Mouse (Mus musculus) cerebellum, adult 8-10 months (tissue): ENCODE data around the gene Lta.
A peak's percentile ranks its signal among the peaks of the same experiment; 100 is the strongest.

Source experiments
- DNase-seq: peaks from one replicate; pipeline ENCODE4 v3.0.0; 2022

Gene Lta

DNA sequence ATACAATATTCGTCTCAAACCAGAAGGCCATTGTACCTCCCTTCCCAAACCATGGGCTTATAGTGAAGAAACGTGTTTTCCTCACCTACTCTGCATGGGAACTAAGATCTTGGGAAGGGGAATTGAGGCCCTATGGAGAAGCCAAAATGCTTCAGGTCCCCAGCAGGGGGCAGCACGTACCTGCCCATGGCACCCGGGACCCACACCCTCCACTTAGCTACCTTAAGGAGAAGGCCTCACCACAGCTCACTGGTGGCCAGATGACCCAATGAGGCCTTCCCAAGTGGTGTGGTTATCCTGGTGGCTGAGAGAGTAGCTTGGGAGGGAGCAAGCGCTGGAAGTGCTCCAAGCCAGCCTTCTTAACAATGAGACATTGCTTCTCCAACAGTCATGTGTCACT is 26.6 kb downstream of the Lta start:
- DNase-seq = peak; percentile 28

DNA sequence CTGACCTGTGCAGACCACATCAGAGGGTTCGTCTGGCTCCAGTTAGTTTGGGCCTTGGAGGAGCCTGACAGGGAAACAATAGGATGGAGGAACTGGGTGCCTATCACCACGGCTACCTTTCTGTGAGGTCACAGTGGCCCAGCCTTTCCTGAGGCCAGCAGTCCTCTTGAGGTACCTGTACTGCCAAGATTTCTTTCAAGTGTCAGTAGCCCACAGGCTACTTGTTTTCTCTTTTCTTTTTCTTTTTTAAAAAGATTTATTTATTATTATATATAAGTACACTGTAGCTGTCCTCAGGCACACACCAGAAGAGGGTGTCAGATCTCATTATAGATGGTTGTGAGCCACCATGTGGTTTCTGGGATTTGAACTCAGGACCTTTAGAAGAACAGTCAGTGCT is 29.2 kb downstream of the Lta start, which contains the start of gene Aif1:
Gene Aif1 (minus strand): TSS at position 101 of the 400 bp plus-strand sequence.
- DNase-seq = no peak

DNA sequence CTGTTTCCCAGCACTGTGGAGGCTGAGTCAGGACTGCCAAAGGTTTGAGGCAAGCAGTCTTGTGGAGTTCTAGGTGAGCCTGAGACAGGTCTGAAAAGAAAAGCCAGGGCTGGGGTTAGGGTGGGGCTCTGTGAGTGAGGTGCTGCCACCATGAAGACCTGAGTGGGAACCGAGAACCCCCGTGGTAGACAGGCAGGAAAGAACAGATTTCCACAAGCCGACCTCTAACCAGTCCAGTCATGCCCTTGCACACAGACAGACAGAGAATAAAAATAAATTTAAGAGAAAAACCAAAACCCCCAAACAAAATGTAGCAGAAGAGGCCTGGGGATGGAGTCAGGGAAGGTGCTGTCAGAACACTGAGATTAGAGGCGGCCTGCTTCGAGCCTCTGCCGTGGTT is 29.8 kb downstream of the Lta start:
- no peak for DNase-seq

DNA sequence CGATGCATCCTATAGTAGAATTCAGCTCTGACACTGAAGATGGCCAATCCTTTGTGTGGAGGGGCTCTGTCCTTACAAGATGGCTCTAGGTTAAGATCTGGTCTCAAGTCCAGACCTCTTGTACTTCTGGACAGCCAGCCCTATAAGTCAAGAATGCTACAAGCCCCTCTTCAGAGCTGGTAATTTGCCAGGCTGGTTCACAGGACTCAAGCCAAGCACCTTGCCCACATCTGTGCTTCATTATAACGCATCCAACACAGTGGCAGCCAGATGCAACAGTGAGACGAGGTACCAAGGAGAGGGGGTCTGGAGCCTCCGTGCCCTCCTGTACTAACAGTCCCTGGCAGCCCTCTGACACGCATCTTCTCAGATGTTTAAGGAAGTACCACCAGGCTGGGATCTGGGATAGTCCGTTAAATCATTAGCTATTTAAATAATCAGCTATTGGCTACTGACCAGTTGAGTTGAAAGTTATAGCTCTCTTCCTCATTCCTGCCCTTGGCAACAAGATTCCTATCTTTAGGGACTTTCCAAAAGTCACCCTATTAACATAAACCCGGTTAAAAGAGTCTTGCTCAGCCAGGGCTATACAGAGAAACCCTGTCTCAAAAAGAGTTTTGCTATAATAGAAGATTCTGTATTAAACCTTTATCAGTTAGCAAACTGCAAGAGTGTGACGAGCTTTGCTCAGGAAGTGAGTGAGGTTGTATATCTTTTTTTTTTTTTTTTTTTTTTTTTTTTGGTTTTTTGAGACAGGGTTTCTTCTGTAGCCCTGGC is 30.8 kb downstream of the Lta start:
- no peak for DNase-seq

DNA sequence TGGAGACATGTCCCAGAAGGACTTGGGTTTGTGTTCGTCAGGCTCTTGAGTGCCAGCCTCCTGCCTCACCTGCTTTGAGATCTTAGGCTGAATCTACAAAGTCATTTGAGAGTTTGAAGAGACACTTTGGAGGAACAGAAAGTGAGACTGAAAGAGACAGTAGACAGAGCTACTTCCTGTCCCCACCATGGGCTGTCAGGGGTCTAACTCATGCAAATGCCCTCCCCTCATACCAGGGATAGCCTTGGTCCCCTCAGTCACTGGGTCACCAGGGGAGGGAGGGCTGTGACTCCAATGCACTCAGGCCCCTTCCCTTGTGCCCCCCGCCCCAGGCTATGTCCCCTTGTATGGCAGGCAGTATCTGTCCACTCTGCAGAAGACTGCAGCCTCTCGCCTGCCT is 31.8 kb downstream of the Lta start:
- no peak for DNase-seq

DNA sequence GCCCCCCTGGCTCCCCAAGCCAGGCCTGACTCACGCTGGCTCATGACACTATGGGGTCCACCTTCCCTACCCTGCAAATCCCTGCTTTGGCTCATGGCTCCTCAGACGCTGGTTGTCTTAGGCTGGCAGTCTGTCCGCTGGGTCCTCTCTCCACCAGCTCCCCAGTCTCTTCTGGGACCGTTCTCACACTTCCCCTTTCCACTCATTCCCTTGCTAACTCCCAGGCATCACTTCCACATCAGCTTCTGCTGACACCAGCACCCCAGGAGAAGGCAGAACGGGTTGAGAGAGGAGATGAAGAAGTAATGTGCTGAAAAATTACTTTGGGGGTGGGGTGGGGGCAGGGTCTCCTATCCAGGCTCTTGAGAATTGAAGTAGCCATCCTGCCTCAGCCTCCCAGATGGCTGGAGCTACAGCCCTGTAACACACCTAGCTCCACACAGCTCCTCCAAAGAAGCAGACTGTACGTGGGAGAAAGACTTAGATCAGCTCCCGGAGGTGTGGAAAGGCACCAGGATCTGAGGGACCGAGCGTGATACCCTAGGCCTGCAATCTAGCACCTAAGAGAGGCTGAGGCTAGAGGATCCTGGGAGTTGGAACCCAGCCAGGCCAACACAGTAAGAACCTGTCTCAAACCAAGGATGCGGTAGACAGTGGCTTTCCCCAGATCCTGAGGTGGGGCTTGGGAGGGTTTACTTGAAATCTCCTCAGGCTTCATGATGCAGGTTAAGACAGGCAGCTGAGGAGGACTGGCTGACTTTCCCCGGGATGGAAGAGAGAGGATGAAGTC is 32.5 kb downstream of the Lta start:
- no peak for DNase-seq

DNA sequence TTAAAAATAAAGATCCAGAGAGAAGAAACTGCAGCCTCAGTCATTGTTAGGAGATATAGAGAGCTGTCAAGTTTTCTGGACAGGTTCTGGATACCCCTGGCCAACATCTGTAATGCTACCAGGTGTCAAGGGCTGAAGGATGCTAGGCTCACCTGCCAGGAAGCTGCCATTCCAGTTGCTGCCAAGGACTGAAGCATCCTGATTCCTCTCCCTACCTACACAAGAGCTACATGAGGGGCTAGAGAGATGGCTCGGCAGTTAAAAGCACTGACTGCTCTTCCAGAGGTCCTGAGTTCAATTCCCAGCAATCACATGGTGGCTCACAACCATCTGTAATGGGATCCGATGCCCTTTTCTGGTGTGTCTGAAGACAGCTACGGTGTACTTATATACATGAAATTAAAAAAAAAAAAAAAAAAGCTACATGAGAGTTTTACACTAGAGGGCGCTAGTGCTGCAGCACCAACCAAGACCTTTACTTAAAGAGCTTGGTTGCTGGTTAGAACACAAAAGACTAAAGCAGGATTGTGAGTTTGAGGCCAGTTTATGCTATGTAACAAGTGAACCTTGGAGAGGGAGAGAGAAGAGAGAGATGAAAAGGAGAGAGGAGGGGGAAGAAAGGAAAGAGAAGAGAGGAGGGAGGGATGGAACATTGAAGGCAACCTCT is 36.5 kb downstream of the Lta start:
- DNase-seq = peak; percentile 45

DNA sequence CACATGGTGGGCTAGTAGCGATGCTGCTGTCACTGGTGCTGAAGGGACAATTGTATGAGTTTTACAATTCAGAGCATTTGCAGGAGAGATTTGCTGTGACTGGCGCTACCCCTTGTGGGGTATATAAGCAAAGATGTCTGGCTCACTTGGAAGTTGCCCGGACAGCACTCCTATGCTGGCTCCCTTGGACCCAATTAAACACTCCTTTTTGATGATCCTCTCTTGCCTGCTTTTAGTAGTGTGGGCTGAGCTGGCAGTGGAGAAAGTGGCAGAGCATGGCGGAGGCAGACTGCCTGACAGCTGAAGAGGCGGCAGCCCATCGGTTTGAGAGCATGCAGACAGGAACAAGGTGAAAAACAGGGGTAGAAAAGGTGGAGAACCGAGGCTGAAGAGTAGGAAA is 37.4 kb downstream of the Lta start:
- DNase-seq = peak; percentile 12

DNA sequence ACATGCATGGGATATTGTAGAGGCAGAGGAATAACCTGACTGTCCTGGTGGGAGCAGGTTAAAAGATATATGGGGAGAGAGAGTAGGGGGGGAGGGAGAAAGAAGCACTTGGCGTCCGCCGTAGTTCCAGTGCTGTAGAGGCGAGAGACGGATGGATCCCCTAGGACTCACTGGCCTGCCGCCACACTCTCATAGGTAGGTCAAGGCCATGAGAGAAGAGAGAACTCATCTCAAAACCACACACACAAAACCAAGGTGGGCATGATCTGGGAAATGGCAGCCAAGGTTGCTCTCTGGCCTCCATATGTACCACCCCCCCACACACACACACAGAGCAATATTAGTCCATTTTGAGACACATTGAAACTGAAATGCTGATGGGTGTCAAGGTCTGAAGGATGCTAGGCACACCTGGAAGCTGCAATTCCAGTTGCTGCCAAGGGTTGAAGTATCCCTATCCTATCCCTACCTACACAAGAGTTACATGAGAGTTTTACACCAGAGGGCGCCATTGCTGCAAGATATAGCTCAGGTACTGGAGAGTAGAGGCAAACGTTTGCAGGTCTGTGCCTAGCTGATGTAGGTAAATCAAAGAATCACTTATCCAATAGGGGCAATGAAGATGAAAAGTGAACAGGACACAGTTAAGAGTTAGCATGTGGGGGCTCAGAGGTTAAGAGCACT is 38.7 kb downstream of the Lta start:
- DNase-seq = peak; percentile 75

DNA sequence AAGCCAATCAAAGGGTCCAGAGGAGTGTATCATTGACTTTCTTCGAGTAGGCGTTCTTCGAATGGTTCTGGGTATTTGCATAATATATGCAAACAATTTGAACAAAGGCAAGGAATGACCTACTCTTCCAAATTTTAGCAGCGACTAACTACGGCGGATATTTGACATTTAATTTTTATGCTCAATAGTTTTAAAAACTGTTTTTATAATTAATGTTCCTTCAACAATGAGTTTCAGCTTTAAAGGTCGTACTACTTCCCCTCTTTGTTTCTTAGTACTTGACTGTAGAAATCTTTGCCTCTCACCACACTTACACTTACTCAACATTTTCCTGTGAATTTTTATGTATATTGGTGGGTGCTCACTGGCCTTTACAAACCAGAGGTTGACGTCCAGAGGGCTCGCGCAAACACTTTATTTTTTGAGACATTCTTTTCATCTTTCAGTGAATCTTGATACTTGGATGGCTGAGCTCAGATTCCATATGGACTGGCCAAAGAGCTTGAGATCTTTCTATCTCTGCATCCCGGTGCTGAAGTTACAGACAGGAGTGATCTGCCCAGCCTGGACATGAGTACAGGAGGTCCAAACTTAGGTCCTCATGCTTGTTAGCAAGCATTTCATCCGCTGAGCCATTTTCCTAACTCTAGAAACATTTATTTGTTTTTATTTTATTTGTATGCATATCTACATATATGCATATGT is 39.5 kb downstream of the Lta start:
- DNase-seq = peak; percentile 32

DNA sequence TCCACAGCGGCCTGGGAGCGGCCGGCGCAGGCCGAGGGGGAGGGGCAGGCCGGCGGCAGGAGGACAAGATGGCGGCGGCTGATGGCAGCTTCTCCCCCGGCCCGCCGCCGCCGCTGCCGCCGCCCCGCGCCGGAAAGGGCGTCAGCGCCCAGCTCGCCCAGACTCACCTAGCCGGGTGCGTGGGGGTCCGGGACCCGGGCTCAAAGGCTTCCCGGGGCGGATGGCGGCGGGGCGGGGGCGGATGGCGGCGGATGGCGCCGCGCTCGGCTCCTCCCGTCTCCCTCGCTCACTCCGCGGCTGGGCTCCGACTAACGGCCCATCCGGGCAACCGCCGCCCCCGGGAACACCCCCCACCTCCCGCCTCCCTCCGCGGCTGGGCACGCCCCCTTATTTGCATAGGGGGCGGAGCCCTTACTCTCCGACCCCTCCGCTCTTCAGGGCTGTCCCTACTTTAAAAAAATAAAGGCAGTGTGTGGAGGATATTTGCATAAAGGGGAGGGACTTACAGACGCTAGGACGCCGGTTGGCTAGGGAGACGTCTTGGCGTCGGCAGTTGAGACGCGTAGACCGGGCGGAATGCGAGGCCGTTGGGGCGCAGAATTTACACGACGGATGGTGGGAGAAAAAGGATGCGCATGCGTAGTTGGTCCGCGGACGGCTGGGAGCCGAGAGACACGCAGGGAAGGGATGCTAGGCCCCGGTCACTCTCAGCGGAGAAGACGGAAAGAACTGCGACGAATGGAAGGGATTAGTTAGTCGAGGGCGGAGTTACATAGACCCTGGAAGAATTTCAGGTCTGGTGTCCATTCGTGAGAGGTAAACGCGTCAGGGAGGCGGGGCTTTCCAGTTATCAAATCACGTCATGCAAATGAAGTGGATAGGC is 40.3 kb downstream of the Lta start, which contains the start of gene Prrc2a:
Gene Prrc2a (minus strand): TSS at position 330 of the 883 bp plus-strand sequence.
- DNase-seq = peak; percentile 99

DNA sequence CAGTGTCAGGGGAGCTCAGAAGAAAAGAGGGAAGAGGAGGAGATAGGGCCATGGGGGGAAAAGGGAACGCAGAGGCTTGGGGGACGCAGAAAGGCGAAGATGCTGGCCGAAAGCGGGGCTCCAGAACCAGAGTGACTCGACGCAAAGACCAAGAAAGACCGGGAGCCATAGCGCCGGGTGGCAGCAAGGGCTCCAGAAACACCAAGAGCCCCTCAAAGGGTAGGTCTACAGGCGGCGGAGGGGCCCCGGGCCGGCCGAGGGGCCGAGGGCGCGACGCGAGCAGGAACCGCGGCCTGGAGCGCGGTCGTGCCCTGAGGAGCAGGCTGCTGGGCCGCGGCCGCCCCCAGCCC is 41.0 kb downstream of the Lta start:
- DNase-seq = no peak

DNA sequence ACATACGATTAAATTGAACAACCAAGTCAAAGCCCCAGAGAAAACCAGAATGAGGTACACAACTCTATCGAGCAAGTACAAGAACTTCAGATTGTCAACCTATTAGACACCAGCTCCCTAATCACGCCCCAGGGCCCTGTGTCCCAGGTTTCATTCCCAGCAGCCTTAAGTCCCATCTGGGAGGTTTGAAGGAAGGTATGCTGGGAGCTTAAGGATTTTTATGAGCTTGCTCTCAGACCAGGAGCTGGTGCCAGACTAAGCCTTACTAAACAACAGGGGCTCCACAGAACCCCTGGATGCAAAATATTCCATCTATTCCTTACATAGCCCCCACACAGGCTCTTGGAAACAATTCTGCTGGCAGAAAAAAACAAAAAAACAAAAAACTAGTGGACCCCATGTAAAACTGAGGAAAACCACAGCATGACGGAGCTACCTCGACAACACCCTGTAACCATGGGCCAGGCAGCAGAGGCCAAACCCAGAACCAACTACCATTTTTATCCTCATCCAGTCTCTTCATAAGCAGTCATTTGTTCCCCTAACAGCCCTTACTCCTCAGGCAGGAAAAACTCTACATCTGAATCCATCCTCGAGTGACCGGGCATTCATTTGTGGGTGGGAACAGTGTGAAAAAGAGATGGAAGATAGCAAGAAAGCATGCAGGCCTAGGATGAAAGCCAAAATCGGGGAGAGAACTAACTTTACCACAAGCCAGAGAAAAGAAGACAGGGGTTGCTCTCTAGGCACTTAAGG is 41.6 kb downstream of the Lta start:
- DNase-seq = peak; percentile 38

DNA sequence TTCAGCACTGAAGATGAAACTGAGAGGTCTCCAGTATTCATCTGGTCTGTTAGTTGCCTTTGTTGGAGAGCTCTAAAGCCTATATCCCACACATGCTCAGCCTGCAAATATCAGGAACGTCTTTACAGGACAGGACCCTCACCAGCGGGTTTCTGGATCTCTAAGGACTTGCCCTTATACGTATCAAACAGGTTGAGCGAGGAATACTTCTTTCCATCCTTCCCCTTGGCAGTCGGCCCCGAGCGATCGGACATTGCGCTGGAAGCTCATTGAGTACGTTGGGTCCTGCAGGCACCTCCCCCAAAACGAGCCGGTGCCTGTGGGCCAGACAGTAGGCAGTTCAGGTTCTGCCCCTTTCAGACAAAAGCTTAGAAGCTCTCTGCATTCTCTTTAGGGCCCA is 42.4 kb downstream of the Lta start:
- DNase-seq = peak; percentile 41

DNA sequence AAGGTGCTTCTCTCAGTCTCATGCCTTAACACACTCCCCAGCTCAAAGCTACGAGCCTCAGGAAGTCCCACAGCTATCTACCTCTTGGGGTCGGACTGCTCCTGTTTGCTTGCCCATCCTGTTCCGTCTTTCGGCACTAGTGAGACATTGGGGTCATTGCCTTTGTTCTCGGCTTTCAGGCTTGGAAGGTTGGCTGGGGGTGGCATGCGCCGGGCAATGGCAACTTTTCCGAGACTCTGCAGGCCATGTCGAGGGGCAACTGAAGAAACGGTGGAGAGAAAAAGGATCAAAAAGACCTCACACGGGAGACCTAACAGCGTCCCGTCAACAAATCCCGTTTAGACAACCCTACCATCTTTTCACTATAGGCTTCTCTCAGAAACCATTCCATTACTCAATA is 43.0 kb downstream of the Lta start:
- peak; percentile 20 for DNase-seq

DNA sequence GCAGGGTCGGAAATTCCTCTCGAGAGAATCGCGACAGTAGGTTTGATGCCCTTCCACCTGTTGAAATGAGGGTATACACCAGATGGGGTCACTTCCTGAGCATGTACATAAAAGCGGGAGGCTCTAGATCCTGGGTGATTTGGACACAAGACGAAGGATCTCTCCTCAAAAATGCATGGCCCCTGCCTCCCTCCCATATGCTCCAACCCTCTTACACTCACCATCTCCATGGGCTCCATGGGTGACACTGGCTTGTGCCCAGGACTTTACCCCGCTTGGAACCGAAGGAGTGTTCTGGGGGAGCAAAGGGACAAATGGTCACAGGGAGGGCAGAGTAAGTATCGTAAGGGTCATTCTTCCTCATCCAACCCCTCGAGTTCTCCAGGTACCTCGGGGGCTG is 43.7 kb downstream of the Lta start:
- DNase-seq = peak; percentile 28

DNA sequence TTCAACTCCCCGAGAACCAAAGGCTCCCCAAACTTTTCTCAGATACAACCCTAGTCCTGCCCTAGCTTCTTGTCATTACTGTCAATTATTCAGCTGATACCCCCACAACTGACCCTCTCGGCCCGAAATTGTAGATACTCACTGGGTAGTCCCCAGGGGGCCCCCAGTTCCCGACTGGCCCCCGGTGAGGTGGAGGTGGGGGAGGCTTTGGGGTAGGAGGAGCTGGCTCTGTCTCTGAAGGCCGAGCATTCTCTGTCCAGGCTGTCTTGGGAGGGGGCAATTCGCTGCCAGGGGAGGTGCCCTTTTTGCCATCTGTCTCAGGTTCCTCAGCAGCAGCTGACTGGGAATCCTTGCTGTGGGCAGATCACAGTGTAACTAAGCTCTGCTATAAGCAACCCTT is 45.5 kb downstream of the Lta start:
- peak; percentile 15 for DNase-seq

DNA sequence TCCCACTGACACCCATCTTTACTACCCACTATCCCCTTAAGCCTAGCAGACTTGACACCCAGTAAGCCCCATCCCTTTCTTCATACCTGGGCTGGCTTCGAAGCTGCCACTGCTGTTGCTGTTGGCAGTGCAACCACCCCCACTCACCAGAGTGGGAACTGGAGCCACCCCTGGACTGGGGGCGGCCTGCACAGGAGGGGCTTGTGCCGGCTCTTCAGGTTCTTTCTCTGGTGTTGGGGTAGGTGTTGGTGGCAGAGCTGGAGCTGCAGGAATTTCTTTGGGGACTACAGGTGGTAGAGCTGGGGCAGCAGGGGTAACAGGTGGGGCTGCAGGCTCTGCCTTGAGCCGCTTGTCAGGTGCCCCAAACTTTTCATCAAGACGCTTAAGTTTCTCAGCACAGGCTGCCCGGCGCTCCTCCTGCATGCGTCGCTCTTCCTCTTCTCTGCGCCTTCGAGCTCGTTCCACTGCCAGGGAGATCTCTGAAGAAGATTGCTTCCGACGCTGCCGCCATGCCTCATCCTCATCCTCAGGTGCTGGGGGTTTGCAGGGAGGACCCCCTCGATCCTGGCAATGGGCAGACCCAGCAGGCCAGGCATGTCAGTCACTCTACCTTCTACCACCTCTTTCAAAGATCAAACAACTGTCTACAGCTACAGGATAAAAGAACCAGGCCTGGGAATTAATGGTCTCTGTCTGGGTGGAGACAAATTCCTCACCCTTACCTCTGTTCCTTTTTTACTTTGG is 46.1 kb downstream of the Lta start:
- no peak for DNase-seq

DNA sequence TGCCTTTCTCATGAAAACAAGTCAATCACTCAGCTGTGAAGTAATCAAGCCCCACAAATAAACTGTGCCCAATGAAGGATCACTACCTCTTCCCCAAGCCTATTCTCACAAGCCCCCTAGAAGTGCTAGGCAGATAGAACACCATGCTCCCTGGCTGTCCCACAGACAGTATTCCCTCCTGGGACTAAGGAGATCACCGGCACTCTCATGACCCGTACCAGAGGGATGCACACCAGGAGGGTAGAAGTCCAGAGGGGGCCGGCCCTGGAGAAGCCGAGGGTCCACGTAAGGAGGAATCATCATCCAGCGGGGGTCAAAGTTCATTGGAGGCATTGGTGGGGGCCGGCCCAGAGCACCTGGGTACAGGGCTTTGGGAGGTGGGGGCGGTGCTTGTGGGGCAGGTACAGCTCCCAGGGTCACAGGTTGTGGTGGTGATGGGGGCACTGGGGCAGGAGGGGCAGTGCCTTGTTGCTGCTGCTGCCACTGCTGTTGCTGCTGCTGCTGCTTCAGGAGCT is 47.4 kb downstream of the Lta start:
- DNase-seq = no peak

DNA sequence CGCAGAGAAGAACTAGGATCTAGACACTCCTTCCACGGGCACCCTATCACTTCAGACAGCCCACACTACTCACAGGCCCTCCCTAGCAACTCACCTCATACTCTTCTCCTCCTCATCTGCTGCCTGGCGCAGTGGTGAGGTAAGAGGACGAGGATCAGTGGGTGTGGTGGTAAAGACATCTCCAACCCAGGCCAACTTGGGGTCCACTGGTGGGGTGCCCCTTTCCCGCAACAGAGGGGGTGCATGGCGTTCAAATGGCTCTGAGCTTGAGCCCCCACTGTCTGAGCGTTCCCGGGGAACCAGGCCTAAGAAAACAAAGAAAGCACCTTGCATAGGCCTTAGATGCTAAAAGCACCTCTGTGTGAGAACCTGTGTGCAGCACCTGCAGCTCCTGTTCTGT is 47.9 kb downstream of the Lta start:
- DNase-seq = no peak
